Comparison of ENCODE assay signal across 22 mouse cellular contexts in the genomic region with DNA sequence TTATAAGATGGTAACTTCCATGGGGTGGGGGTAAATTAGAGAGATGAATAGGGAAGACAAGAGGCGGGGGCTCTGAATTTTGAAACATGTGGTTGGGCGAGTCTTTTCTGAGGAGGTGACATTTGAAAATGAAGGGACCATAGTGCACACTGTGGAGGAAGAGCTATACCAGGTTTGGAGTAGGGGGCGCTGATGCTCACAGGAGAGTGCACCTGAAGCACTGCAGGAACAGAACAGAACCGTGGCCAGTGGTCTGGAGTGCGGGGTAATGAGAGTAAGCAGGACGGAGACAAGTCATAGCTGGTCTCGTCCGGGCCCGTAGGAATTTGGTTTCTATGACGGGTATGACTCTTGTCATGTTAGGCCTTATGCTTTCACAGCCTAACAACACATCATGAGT. TPM values are rescaled to one million over a fixed set of nuclear protein-coding genes. Genes with fewer than 3 reads are reported as not detected.
A peak's percentile ranks its signal among the peaks of the same experiment; 100 is the strongest.
DNase-seq lines count a peak whose midpoint lies in the region; TF ChIP-seq lines count a peak whose summit lies in the region.
"Had no signal": no experiment of that assay in that cellular context is flagged by ENCODE, and none has a peak within 500 bp of the region (broad histone marks: within the 10 kb centered on the region; RNA-seq: fewer than 3 reads in every experiment).

No protein-coding gene starts in this region.

- peaks cover 0 to 13% of the 10 kb centered on the region in 2 experiments; a peak in 2 of 4 replicates for H3K4me1 ChIP-seq in CH12.LX (ENCODE audit: control insufficient read depth in 1 of 2, insufficient read depth in 2 of 2)

- no peak for TF ChIP-seq POLR2A in CH12.LX (IDR thresholded peaks at IDR 0.05; ENCODE audit: low read depth, low read length)

- no peak for TF ChIP-seq EP300 in CH12.LX (IDR thresholded peaks at IDR 0.05; ENCODE audit: low read length)

- peak; percentile 14 for DNase-seq in cerebellum, adult 11-12 months
- DNase-seq in cerebellum, postnatal 10 days = no peak
- no peak for DNase-seq in layer of hippocampus, adult 2 months (ENCODE audit: low spot score in 2 of 2)
- DNase-seq in layer of hippocampus, adult 9-11 months = no peak
- DNase-seq in CH12.LX (ENCODE audit: extremely low read depth) (no peak), ZHBTc4 (ENCODE audit: low read depth, low spot score) (peak; percentile 63)
- DNase-seq in frontal cortex, adult 2 months (ENCODE audit: extremely low spot score in 1 of 2, low spot score in 1 of 2) = no peak
- no peak for DNase-seq in adrenal gland, postnatal 10 days
- DNase-seq: adrenal gland, postnatal 36 days; cerebellum, postnatal 14 days; gastrocnemius, postnatal 25 days; heart, postnatal 14 days; kidney, adult 2 months; kidney, postnatal 4 days; layer of hippocampus, postnatal 36 days; liver, embryonic 13.5 days; thymus, postnatal 25 days had no signal

- H3K79me2 ChIP-seq in CH12.LX (replicated peaks; ENCODE audit: control insufficient read depth, extremely low read depth, insufficient read depth, poor library complexity, severe bottlenecking) = no peaks in the 10 kb centered on the region

- H3K4me2 ChIP-seq in CH12.LX (ENCODE audit: insufficient read depth, low read depth, poor library complexity, severe bottlenecking) = no peak overlapping the region
- H3K4me2 ChIP-seq: heart, embryonic 11.5 days; hindbrain, embryonic 15.5 days; liver, embryonic 13.5 days; neural tube, embryonic 12.5 days had no signal

- H3K4me3 ChIP-seq in layer of hippocampus, adult 2 months = no peak overlapping the region
- H3K4me3 ChIP-seq in CH12.LX (replicated peaks in 1 of 3; ENCODE audit: low read depth in 2 of 3, low read length in 2 of 3, poor library complexity in 1 of 3) = no peak overlapping the region
- H3K4me3 ChIP-seq: hindbrain, embryonic 15.5 days; liver, embryonic 13.5 days; megakaryocyte, embryonic 14.5 days; neural tube, embryonic 12.5 days had no signal

- TF ChIP-seq RAD21 in CH12.LX (IDR thresholded peaks at IDR 0.05; ENCODE audit: low read depth, low read length) = peak; percentile 22

- 0 out of 2 replicates have a peak, but pooled peaks have one; percentile 12 for TF ChIP-seq CTCF in layer of hippocampus, adult 2 months (conservative IDR thresholded peaks at IDR 0.05)
- peak in 1 of 2 experiments; percentile 39; a peak in 2 of 4 replicates for TF ChIP-seq CTCF in CH12.LX (conservative IDR thresholded peaks at IDR 0.05 in 1 of 2, IDR thresholded peaks at IDR 0.05 in 1 of 2; ENCODE audit: low read depth in 2 of 2, low read length in 2 of 2)

- H3K36me3 ChIP-seq in CH12.LX (replicated peaks in 1 of 2; ENCODE audit: control insufficient read depth in 1 of 2, insufficient read depth in 1 of 2, low read length in 1 of 2) = no peaks in the 10 kb centered on the region
- H3K36me3 ChIP-seq: hindbrain, embryonic 15.5 days; liver, embryonic 13.5 days; neural tube, embryonic 12.5 days had no signal

- no peak overlapping the region for H3K27ac ChIP-seq in layer of hippocampus, adult 2 months
- H3K27ac ChIP-seq in CH12.LX (ENCODE audit: insufficient read depth, low read depth) = no peak overlapping the region
- H3K27ac ChIP-seq: hindbrain, embryonic 15.5 days; liver, embryonic 13.5 days; neural tube, embryonic 12.5 days had no signal

- in situ Hi-C loops in CH12.LX (cut with MboI; ENCODE audit: low pct_ligation_motif_present, low pct_unique_long_range_greater_than_20kb, low sequenced_read_pairs) = no loop called here

- no peaks in the 10 kb centered on the region for H3K27me3 ChIP-seq in CH12.LX (replicated peaks)
- H3K27me3 ChIP-seq: hindbrain, embryonic 15.5 days; liver, embryonic 13.5 days; megakaryocyte, embryonic 14.5 days; neural tube, embryonic 12.5 days had no signal

- no peaks in the 10 kb centered on the region for H3K9me3 ChIP-seq in CH12.LX (replicated peaks; ENCODE audit: low read length)
- H3K9me3 ChIP-seq: hindbrain, embryonic 15.5 days; liver, embryonic 13.5 days; neural tube, embryonic 12.5 days had no signal

- dilution Hi-C loops in CH12.LX (cut with MboI; ENCODE audit: extremely low pct_ligation_motif_present, extremely low pct_unique_long_range_greater_than_20kb, low sequenced_read_pairs) = no loop called here

- no peak overlapping the region for H3K9ac ChIP-seq in CH12.LX (ENCODE audit: insufficient read depth, low read depth)
- H3K9ac ChIP-seq: hindbrain, embryonic 15.5 days; liver, embryonic 13.5 days; neural tube, embryonic 12.5 days had no signal

TF ChIP-seq in CH12.LX, 34 proteins besides CTCF, POLR2A, EP300 and RAD21:
- TF ChIP-seq ELF1 (IDR thresholded peaks at IDR 0.05; ENCODE audit: low read depth, low read length) = no peak
- no peak for TF ChIP-seq MAZ (IDR thresholded peaks at IDR 0.05; ENCODE audit: low read depth, low read length)
- TF ChIP-seq SMC3 (IDR thresholded peaks at IDR 0.05; ENCODE audit: low read depth, low read length) = no peak
- TF ChIP-seq NELFE (IDR thresholded peaks at IDR 0.05; ENCODE audit: low read depth, low read length) = no peak
- no peak for TF ChIP-seq MAX (IDR thresholded peaks at IDR 0.05; ENCODE audit: low read length)
- no peak for TF ChIP-seq MAFK (IDR thresholded peaks at IDR 0.05; ENCODE audit: insufficient replicate concordance, low read length)
- TF ChIP-seq ETS1 (conservative IDR thresholded peaks at IDR 0.05; ENCODE audit: low read depth, low read length) = no peak

RNA-seq across cellular contexts. Expression of a gene that starts 18.3 kb away (rescaled TPM):
- total RNA-seq in layer of hippocampus, adult 2 months (2021) = 10 to 100 TPM; 16.0 to 19.7 TPM
- total RNA-seq in CH12.LX (2012; rRNA removed) (not detected in 2 replicates), CH12.LX (2014; rRNA removed) (not detected in 2 replicates)
- polyA plus RNA-seq in CH12.LX (2012; ENCODE audit: insufficient read length, low read depth) = not detected in 2 replicates
- polyA plus RNA-seq in frontal cortex, adult 2 months (2012; rRNA removed) = 47.0 and 52.9 TPM in 2 replicates
- 10 to 100 TPM in 1 of 2 experiments, 1 to 10 TPM in 1; 9.5 to 12.2 TPM for total RNA-seq in adrenal gland, postnatal 10 days (2021)
- total RNA-seq: MEL had no signal

Comparison
In these comparisons a context has a peak if more than half of its experiments do, and no peak if none do; other contexts are left out.
1. DNase-seq: peak in cerebellum, adult 11-12 months (single experiment) and ZHBTc4 (single experiment); none in cerebellum, postnatal 10 days (0 of 2), layer of hippocampus, adult 2 months (0 of 2), layer of hippocampus, adult 9-11 months (single experiment), CH12.LX (single experiment), frontal cortex, adult 2 months (0 of 2) and adrenal gland, postnatal 10 days (single experiment).
2. RNA of a gene that starts 18.3 kb away (total RNA-seq): 16.0 to 19.7 TPM in layer of hippocampus, adult 2 months and 9.5 to 12.2 TPM in adrenal gland, postnatal 10 days; not detected in CH12.LX; every median in the first group is over 4 times any median in the second.